Mouse (Mus musculus) heart, embryonic 11.5 days (tissue): Measurements from ENCODE around the gene Etfb. TPM values are rescaled to one million over a fixed set of nuclear protein-coding genes. Genes with fewer than 3 reads are reported as not detected.

Source experiments
- ATAC-seq: fragments of 200-750 bp; cut with Nextera tagmentation; replicated peaks from 2 replicates; pipeline ENCODE4 v1.8.0; 2017; ENCODE audit warnings: moderate library complexity; ENCODE audit not compliant: insufficient number of reproducible peaks, low FRiP score, low TSS enrichment
- H3K27ac ChIP-seq: fragments of 300-500 bp; sonication (generic); 2 replicates; pipeline ENCODE4 v1.5.1; 2014; ENCODE audit warnings: mild to moderate bottlenecking, low read depth, low read length
- H3K27me3 ChIP-seq: fragments of 300-500 bp; sonication (generic); 2 replicates; pipeline ENCODE4 v1.6.1; 2014; ENCODE audit warnings: mild to moderate bottlenecking, low read length, mixed read lengths; ENCODE audit not compliant: control insufficient read depth, insufficient read depth
- H3K36me3 ChIP-seq: fragments of 300-500 bp; sonication (generic); 2 replicates; pipeline ENCODE4 v1.6.1; 2014; ENCODE audit warnings: mild to moderate bottlenecking, low read length, moderate library complexity, mixed read lengths; ENCODE audit not compliant: control insufficient read depth, insufficient read depth
- H3K4me1 ChIP-seq: fragments of 300-500 bp; sonication (generic); 2 replicates; pipeline ENCODE4 v1.6.1; 2014; ENCODE audit warnings: low read length; ENCODE audit not compliant: control insufficient read depth, insufficient read depth
- H3K4me2 ChIP-seq: fragments of 300-500 bp; sonication (generic); 2 replicates; pipeline ENCODE4 v1.6.1; 2014; ENCODE audit warnings: mild to moderate bottlenecking, moderate library complexity
- H3K4me3 ChIP-seq: fragments of 300-500 bp; sonication (generic); 2 replicates; pipeline ENCODE4 v1.5.1; 2014; ENCODE audit warnings: low read depth, low read length
- H3K9ac ChIP-seq: fragments of 300-500 bp; sonication (generic); 2 replicates; pipeline ENCODE4 v1.6.1; 2014; ENCODE audit warnings: mild to moderate bottlenecking, low read depth, low read length, moderate library complexity
- H3K9me3 ChIP-seq: fragments of 300-500 bp; sonication (generic); replicated peaks from 2 replicates; pipeline ENCODE4 v1.6.1; 2016; ENCODE audit warnings: low read length; ENCODE audit not compliant: control insufficient read depth
- WGBS: fragments of 180-500 bp; shearing (Covaris S2); extraction: QIAGEN DNeasy Blood & Tissue Kit; methylation state at CpG from one replicate; pipeline ENCODE4 v1.1.7; 2014; ENCODE audit not compliant: insufficient replicate concordance; 5-methylcytosine and 5-hydroxymethylcytosine counted together
- polyA plus RNA-seq: library from polyadenylated mRNA; unstranded; fragments of >200 nt; fragmentation: Nextera tagmentation; extraction: Ambion mirVana; gene quantifications from 2 replicates; pipeline ENCODE4 v1.2.1, GENCODE M21; 2014

Gene Etfb
- polyA plus RNA-seq, 1 experiment from 2014 or later = 538 TPM

DNA sequence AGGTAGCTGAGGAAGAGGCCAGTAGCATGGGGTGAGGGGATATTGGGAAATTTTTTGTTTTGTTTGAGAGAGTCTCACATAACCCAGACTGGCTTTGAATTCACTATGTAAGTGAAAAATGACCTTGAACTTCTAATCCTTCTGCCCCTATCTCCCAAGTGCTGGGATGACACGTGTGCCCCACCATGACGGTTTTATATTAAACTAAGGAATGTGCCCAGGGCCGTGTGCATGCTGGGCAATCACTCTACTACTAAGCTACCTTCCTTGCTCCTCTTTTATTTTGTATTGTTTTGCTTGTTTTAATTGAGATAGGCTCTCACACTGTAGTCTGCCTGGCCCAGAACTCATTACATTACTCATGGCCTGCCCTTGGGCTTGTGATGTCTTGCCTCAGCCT, 2.8 kb upstream of the Etfb start:
- Histone ChIP-seq H3K36me3 (no peaks in the 10 kb centered on the region), H3K4me3 (no peak overlapping the region), H3K4me2 (no peak overlapping the region), H3K4me1 (peaks cover 15% of the 10 kb centered on the region), H3K27me3 (peaks cover 2% of the 10 kb centered on the region; the same call in 1 of the 2 replicates), H3K9ac (no peak overlapping the region), H3K9me3 (no peaks in the 10 kb centered on the region), H3K27ac (no peak overlapping the region)
- WGBS = 88% methylated on average over 3 of the region's 3 CpGs
- no peak for ATAC-seq

DNA sequence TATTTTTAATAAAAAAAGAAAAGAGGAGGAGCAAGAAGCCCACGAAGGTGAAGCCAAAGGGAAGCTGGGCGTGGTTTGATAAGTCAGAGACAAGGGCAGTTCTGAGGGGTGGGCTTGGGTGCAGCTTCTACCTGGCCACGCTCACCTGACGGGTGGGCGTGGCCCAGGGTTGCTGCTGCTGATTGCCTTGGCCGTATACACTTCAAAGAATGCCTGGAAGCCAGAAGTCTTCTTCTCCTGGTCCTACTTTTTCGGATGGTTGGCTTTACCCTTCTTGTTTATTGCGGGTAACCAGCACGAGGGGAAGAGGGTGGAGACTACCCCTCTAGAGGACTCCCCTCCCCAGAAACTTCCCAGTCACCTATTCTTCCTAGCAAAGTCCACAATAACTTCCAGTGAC, 1.2 kb upstream of the Etfb start:
- H3K4me1 ChIP-seq = peaks cover 16% of the 10 kb centered on the region
- WGBS = 15% methylated on average over 6 of the region's 9 CpGs
- no peak for ATAC-seq

DNA sequence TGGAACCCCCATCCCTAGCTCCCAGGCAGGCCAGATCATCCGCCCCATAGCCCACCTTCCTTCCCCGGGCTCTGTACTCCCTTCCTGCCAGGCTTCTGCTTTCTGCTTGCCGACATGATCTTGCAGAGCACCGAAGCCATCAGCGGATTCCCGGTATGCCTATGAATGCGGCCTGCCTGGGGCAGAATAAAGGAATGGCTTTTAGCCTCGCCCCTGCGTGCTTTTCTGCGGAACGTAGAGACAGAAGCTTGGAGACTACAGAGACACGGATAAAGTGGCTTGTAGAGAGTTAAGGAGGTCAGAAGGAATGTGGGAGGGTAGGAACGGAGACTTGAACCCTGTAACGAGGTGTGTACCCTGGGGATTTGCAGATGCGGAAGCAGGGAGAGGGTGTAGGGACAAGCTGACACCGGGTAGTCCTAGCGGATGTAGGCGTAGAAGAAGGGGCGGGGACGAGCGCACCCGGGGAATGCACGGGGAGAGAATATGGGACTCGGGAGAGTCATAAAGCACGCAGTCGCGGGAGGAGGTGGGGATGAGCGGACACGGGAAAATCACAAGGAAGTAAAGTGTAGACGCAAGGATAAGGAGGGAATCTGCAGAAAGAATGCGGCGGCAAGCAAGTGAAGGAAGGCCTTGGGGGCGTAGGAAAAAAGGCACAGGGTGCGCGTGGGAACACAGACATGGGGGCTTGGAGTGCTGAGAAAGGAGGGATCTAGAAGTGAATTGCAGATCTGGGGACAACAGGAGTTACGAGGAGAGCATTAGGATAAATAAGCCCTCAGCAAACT, 562 bp upstream of the Etfb start:
- Histone ChIP-seq H3K4me2 (peak overlapping the region; percentile 71), H3K9ac (peak overlapping the region; percentile 74), H3K9me3 (no peaks in the 10 kb centered on the region), H3K36me3 (no peaks in the 10 kb centered on the region; the same call in 1 of the 2 replicates), H3K27ac (peak overlapping the region; percentile 98), H3K4me1 (peaks cover 22% of the 10 kb centered on the region), H3K4me3 (peak overlapping the region; percentile 63), H3K27me3 (0 out of 2 replicates have a peak, but pooled peaks cover 2% of the 10 kb centered on the region)
- ATAC-seq = peak; percentile 89
- 1% methylated on average over 36 of the region's 36 CpGs for WGBS

More for the DNA sequence above, 1.2 kb upstream of the Etfb start:
- Histone ChIP-seq H3K4me3 (peak overlapping the region; percentile 63), H3K27ac (peak overlapping the region; percentile 98), H3K27me3 (0 out of 2 replicates have a peak, but pooled peaks cover 2% of the 10 kb centered on the region), H3K9me3 (no peaks in the 10 kb centered on the region), H3K4me2 (peak overlapping the region; percentile 71), H3K9ac (peak overlapping the region; percentile 74), H3K36me3 (no peaks in the 10 kb centered on the region; the same call in 1 of the 2 replicates)

DNA sequence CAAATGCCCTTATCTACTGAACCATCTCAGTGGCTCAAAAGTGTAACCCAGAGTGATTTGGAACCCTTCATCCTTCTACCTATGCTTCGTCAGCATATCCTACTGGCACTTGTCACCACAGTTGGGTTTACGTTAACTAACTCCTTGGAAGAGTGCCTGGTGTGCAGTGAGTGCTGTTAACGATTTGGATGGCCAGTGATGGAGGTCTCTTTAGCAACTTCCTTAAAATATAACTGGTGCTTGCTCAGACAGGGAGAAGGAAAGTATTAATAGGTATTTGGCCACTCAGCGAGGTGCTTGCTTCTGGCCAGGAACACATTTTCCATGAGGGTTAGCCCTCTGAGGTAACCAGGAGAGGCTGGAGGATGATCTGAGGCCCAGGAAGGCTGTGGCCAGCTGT, 3.9 kb downstream of the Etfb start:
- H3K27ac ChIP-seq = no peak overlapping the region
- no peak overlapping the region for H3K4me2 ChIP-seq
- H3K27me3 ChIP-seq = no peaks in the 10 kb centered on the region
- 79% methylated on average over 4 of the region's 4 CpGs for WGBS
- H3K9ac ChIP-seq = no peak overlapping the region
- no peak overlapping the region for H3K4me3 ChIP-seq
- ATAC-seq = no peak
- H3K36me3 ChIP-seq = peaks cover 2% of the 10 kb centered on the region; the same call in 1 of the 2 replicates
- H3K4me1 ChIP-seq = peaks cover 25% of the 10 kb centered on the region
- H3K9me3 ChIP-seq = no peaks in the 10 kb centered on the region

DNA sequence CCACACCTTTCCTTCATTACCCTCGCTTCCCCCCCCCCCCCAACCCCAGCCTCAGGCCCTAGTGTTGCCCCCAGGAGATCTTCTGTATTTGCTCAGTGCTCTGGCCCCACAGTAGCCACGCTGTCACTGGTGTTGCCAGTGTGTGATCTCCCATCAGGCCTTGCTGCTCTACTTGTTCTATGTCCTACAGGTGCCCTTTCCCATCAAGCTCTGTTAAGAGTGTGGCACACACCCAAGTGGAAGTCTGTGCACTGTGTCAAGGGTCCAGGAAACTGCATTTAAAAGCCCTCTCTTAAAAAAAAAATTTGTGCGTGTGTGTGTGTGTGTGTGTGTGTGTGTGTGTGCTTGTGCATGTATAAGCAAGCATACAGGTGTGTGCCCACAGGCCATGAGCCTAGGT, 4.4 kb downstream of the Etfb start:
- Histone ChIP-seq H3K4me3 (no peak overlapping the region), H3K9ac (no peak overlapping the region), H3K9me3 (no peaks in the 10 kb centered on the region), H3K27ac (no peak overlapping the region), H3K27me3 (no peaks in the 10 kb centered on the region), H3K4me2 (no peak overlapping the region), H3K36me3 (peaks cover 4% of the 10 kb centered on the region; the same call in 1 of the 2 replicates), H3K4me1 (peaks cover 22% of the 10 kb centered on the region)
- WGBS = 77% methylated on average over 2 of the region's 3 CpGs
- no peak for ATAC-seq

DNA sequence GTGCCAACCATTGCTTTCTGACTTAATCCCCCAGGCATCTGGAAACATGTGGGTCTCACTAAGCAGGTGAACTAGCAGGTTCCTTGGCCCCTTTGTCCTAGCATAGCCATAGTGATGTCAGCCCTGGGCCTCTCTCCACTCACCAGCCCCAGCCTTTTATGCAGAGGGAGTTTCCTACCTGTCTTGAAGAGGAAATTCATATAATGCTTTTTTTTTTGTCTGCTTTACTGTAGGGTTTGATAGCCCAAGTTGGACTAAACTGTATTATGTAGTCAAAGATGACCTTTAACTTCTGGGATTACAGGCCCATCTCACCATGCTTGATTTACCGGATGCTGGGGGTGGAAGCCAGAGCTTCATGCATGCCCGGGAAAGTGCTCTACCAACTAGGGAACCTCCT, 5.9 kb downstream of the Etfb start:
- 93% methylated on average over 2 of the region's 2 CpGs for WGBS
- Histone ChIP-seq H3K9me3 (no peaks in the 10 kb centered on the region), H3K9ac (no peak overlapping the region), H3K27me3 (no peaks in the 10 kb centered on the region), H3K36me3 (peaks cover 14% of the 10 kb centered on the region), H3K4me3 (no peak overlapping the region), H3K4me1 (peaks cover 18% of the 10 kb centered on the region), H3K4me2 (no peak overlapping the region), H3K27ac (no peak overlapping the region)
- no peak for ATAC-seq

DNA sequence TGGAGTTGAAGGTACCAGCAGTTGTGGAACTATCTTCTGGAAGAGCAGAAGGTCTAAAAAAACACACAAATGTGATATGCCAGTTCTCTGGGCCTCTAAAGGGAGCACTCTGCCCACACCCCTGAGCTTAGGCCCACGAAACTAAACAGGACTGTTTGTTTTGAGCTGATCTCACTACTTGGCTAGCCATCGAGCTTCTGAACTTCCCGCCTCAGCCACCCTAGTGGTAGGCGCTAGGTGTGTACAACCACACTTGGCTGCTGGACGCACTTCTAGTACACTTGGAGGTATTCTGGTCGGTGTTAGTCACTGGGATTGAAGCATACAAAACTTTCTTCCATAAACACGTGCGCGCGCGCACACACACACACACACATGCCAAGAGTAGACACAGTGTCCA, 7.8 kb downstream of the Etfb start:
- Histone ChIP-seq H3K27ac (no peak overlapping the region), H3K4me3 (no peak overlapping the region), H3K36me3 (peaks cover 22% of the 10 kb centered on the region), H3K9ac (no peak overlapping the region), H3K27me3 (no peaks in the 10 kb centered on the region), H3K4me2 (no peak overlapping the region), H3K9me3 (no peaks in the 10 kb centered on the region), H3K4me1 (peaks cover 13% of the 10 kb centered on the region)
- WGBS = 92% methylated on average over 11 of the region's 11 CpGs
- ATAC-seq = no peak

DNA sequence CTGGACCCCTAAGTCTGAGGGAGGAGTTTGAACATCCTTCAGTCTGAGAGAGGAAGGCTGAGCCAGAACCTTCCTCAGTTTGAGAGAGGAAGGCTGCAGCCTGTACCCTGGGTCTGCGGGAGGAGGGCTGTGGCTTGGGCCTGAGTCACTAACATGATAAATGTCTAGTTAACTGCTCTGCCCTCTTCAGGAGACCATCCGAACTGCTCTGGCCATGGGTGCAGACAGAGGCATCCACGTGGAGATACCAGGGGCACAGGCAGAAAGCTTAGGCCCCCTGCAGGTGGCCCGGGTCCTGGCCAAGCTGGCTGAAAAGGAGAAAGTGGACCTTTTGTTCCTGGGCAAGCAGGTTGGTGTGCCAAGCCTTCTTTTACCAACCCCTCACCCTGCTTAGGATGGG, 8.7 kb downstream of the Etfb start:
- WGBS = 46% methylated on average over 4 of the region's 4 CpGs

More for the DNA sequence above, 8.7 kb downstream of the Etfb start:
- Histone ChIP-seq H3K27ac (no peak overlapping the region), H3K4me1 (peaks cover 13% of the 10 kb centered on the region), H3K4me3 (no peak overlapping the region), H3K36me3 (peaks cover 26% of the 10 kb centered on the region), H3K9me3 (no peaks in the 10 kb centered on the region), H3K27me3 (no peaks in the 10 kb centered on the region), H3K9ac (no peak overlapping the region), H3K4me2 (no peak overlapping the region)
- ATAC-seq = no peak
